Mouse (Mus musculus): ENCODE data around the gene Pcdh15.

DNA sequence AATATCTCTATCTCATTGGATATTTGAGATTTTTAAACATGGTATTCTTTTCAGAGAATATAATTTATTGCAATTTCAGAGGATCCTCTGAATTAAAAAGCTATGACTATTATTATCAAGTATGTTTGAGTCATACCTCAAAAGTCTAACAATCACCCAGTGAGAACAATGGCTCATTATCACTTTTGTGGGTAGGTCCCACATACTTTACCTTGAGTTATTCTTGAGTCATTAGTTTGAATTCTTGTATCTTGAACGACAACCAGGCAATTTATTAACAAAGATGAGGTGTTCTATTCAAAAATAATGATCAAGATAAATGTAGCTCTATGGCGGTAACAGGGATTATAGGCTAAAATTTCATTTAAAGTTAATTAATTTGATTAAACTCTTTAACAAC is 1439.2 kb downstream of the Pcdh15 start:
- TF ChIP-seq EP300 (IDR thresholded peaks at IDR 0.05; ENCODE audit: insufficient read depth, low read depth, low read length) (no peak), POLR2A (IDR thresholded peaks at IDR 0.05; ENCODE audit: insufficient read depth, low read length) (no peak)

Data from ES-Bruce4 (cell line).